Mouse (Mus musculus): Measurements from ENCODE around the gene Dok5. TPM values are rescaled to one million over a fixed set of nuclear protein-coding genes. Genes with fewer than 3 reads are reported as not detected.

Dok5 gene
- polyA plus RNA-seq (2015; fragmentation: Nextera tagmentation; extraction: Ambion mirVana) = 0.37 and 0.50 TPM in 2 replicates

DNA sequence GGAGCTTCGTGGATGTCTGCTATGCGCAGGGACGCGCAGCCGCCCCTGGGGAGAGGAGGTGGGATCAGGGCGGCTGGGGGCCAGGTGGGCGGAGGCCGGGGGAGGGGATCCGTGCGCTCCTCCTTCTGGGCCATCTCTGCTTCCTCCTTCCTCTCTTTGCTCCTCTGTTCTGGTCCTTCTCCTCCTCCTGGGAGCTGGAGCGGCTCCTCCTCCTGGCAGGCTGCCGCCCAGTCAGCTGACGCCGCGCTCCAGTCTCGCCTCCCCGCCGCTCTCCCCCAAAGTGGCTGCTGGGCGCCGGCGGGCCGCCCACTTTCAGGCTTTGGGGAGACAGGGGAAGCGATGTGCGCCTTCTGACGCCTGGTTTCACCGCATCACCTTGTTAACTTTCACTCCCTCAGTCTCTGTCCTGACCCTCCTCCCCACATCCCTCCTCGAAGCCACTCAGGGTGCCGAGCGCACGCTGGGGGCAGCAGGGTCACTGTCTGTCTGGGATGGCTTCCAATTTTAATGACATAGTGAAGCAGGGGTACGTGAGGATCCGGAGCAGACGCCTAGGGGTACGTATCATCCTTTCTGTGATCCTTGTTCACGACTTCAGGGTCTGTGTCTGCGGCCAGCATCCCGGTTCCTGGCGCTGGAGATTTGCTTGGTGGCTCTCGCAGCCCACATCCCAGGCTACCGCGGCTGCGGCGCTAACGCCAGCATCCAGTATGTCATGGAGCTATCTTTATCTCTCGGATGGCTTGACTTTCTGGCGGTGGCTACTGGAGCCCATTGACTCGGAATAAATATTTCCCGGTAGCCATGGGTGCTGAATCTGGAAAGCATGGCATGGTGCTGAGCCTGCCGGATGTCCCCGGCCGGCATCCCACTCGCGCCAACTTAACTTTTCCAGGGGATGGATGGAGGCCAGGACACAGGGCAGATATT, at the start of gene Dok5:
Dok5 (plus strand) TSS at position 176 of the 930 bp plus-strand sequence.
- Histone ChIP-seq H3K4me1 (replicated peaks) (no peaks in the 10 kb centered on the region), H3K36me3 (replicated peaks) (no peaks in the 10 kb centered on the region), H3K27ac (replicated peaks) (no peak within 1 kb of the TSS), H3K4me3 (replicated peaks) (peak within 1 kb of the TSS; percentile 26), H3K27me3 (peaks cover 23% of the 10 kb centered on the region), H3K9ac (no peak within 1 kb of the TSS), H3K4me2 (peak within 1 kb of the TSS; percentile 36), H3K9me3 (replicated peaks) (0 out of 2 replicates have a peak, but pooled peaks cover 3% of the 10 kb centered on the region)
- 4% methylated on average over 53 of the region's 53 CpGs for WGBS (ENCODE audit: insufficient replicate concordance)
- ATAC-seq (ENCODE audit: insufficient read depth) = no peak

DNA sequence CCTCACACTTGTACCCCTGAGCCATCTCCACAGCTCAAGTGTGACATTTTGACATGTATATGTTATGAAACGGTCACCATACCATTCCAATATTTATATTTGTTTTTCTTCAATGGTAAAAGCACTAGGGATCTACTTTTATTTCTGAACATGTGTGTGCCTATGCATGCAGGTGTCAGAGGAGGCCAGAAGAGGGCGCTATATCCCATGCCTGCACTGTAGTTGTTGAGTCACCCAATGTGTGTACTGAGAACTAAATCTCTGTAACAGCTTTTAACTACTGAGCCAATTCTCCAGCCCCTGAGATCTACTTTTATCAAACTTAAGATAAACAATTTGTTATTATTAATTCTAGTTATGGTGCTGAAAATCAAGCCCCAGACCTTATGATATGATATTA, 48.2 kb upstream of the Dok5 start:
- H3K4me1 ChIP-seq (replicated peaks) = no peaks in the 10 kb centered on the region
- H3K27ac ChIP-seq (replicated peaks) = no peak overlapping the region
- no peaks in the 10 kb centered on the region for H3K27me3 ChIP-seq
- no peaks in the 10 kb centered on the region for H3K36me3 ChIP-seq (replicated peaks)
- H3K4me3 ChIP-seq (replicated peaks) = no peak overlapping the region
- 51% methylated on average over 2 of the region's 2 CpGs for WGBS (ENCODE audit: insufficient replicate concordance)
- H3K4me2 ChIP-seq = no peak overlapping the region
- ATAC-seq (ENCODE audit: insufficient read depth) = no peak
- no peaks in the 10 kb centered on the region; the same call in 1 of the 2 replicates for H3K9me3 ChIP-seq (replicated peaks)
- no peak overlapping the region for H3K9ac ChIP-seq

DNA sequence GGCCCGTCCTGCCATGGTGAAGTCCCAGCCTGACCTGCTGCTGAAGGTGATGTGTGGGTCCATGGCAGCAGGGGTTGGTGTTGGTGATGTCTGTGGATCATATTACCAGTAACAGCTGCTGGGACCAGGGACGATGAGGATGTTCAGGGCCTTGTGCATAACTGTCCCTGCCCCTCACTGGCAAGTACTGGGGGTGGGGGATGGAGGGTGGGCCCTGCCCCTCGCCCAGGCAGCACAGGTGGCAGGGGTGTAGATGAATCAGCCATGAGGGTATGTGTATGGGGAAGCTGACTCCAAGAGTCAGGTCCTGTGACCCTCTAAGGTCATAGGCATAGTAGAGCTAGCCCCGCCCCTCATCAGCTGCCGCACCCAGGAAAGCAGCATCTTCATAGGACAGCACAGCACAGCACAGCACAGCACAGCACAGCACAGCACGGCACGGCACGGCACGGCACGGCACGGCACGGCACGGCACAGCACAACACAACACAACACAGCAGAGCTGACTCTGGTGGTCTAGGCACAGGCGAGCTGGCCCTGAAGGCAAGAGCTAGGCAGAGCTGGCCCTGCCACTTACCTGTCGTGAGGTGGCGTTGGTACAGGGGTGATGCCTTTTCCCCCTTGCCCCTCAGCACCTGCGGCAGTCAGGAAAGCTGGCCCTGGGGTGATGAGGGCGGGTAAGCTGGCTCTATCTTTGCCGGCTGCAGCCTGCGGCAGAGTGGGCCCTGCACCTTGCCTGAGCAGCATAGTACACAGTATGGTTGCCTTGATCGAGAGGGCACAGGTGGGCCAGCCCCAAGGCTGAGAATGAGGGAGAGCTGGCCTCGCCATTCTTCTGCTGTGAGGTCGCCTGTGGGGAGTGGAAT, 36.3 kb upstream of the Dok5 start:
- Histone ChIP-seq H3K36me3 (replicated peaks) (no peaks in the 10 kb centered on the region), H3K9me3 (replicated peaks) (no peaks in the 10 kb centered on the region; the same call in 1 of the 2 replicates), H3K4me2 (no peak overlapping the region), H3K9ac (no peak overlapping the region), H3K27me3 (no peaks in the 10 kb centered on the region), H3K4me1 (replicated peaks) (no peaks in the 10 kb centered on the region), H3K4me3 (replicated peaks) (no peak overlapping the region), H3K27ac (replicated peaks) (no peak overlapping the region)
- 68% methylated on average over 23 of the region's 23 CpGs for WGBS (ENCODE audit: insufficient replicate concordance)
- ATAC-seq (ENCODE audit: insufficient read depth) = no peak

DNA sequence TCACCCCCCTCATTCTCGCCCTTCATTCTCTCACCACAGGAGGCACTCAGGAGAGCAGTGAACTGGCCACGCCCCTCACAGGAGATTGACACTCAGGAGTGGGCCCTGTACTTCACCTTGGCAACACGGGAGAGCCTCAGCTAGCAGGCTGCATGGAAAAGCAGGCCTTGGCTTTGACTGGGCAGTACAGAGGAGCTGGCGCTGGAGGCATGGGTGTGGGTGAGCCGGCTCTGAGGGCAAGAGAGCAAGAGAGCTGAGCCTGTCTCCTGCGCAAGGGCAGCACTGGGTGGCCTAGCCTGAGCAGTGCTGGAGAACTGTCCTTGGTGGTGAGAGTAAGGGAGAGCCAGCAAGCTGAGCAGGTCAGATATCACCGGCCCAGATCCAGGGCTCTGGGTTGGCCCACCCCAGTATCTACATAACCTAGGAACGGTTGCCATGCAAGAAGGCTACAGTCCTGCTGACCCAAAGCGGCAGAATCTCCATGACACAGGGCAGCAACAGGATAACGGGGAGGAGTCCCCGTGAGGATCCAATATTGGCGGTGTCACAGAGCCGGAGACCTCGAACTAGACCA, 35.6 kb upstream of the Dok5 start:
- H3K9me3 ChIP-seq (replicated peaks) = no peaks in the 10 kb centered on the region; the same call in 1 of the 2 replicates
- H3K4me2 ChIP-seq = no peak overlapping the region
- no peak overlapping the region for H3K27ac ChIP-seq (replicated peaks)
- H3K9ac ChIP-seq = no peak overlapping the region
- no peak overlapping the region for H3K4me3 ChIP-seq (replicated peaks)
- ATAC-seq (ENCODE audit: insufficient read depth) = no peak
- no peaks in the 10 kb centered on the region for H3K27me3 ChIP-seq
- no peaks in the 10 kb centered on the region for H3K4me1 ChIP-seq (replicated peaks)
- no peaks in the 10 kb centered on the region for H3K36me3 ChIP-seq (replicated peaks)
- WGBS (ENCODE audit: insufficient replicate concordance) = 59% methylated on average over 14 of the region's 14 CpGs

- H3K4me3 ChIP-seq (replicated peaks) = no peak overlapping the region
- no peak overlapping the region for H3K4me2 ChIP-seq
- no peaks in the 10 kb centered on the region for H3K36me3 ChIP-seq (replicated peaks)
- 54% methylated on average over 4 of the region's 4 CpGs for WGBS (ENCODE audit: insufficient replicate concordance)
- no peak overlapping the region for H3K27ac ChIP-seq (replicated peaks)
- no peaks in the 10 kb centered on the region for H3K9me3 ChIP-seq (replicated peaks)
- no peaks in the 10 kb centered on the region for H3K4me1 ChIP-seq (replicated peaks)
- no peak for ATAC-seq (ENCODE audit: insufficient read depth)
- H3K27me3 ChIP-seq = no peaks in the 10 kb centered on the region
- H3K9ac ChIP-seq = no peak overlapping the region
These were observed 31.1 kb upstream of the Dok5 start for GRCm38 (mm10) chr2:170700471-170700870.

GRCm38 (mm10) chr2:170706488-170706887, 25.1 kb upstream of the Dok5 start:
- H3K36me3 ChIP-seq (replicated peaks) = no peaks in the 10 kb centered on the region
- H3K9ac ChIP-seq = no peak overlapping the region
- H3K4me2 ChIP-seq = no peak overlapping the region
- no peaks in the 10 kb centered on the region for H3K4me1 ChIP-seq (replicated peaks)
- H3K27me3 ChIP-seq = no peaks in the 10 kb centered on the region
- H3K4me3 ChIP-seq (replicated peaks) = no peak overlapping the region
- 64% methylated on average over 4 of the region's 4 CpGs for WGBS (ENCODE audit: insufficient replicate concordance)
- peaks cover 5% of the 10 kb centered on the region; the same call in 1 of the 2 replicates for H3K9me3 ChIP-seq (replicated peaks)
- no peak for ATAC-seq (ENCODE audit: insufficient read depth)
- H3K27ac ChIP-seq (replicated peaks) = no peak overlapping the region

GRCm38 (mm10) chr2:170707672-170708071, 23.9 kb upstream of the Dok5 start:
- Histone ChIP-seq H3K36me3 (replicated peaks) (no peaks in the 10 kb centered on the region), H3K9ac (no peak overlapping the region), H3K4me3 (replicated peaks) (no peak overlapping the region), H3K9me3 (replicated peaks) (peaks cover 5% of the 10 kb centered on the region; the same call in 1 of the 2 replicates), H3K27ac (replicated peaks) (no peak overlapping the region), H3K27me3 (no peaks in the 10 kb centered on the region), H3K4me2 (no peak overlapping the region), H3K4me1 (replicated peaks) (no peaks in the 10 kb centered on the region)
- no peak for ATAC-seq (ENCODE audit: insufficient read depth)
- WGBS (ENCODE audit: insufficient replicate concordance) = 44% methylated on average over 3 of the region's 3 CpGs

- WGBS (ENCODE audit: insufficient replicate concordance) = 58% methylated on average over 9 of the region's 9 CpGs
- no peak for ATAC-seq (ENCODE audit: insufficient read depth)
These were observed 22.7 kb upstream of the Dok5 start for GRCm38 (mm10) chr2:170708901-170709300.

GRCm38 (mm10) chr2:170712658-170713285, 18.8 kb upstream of the Dok5 start:
- H3K4me2 ChIP-seq = no peak overlapping the region
- H3K4me1 ChIP-seq (replicated peaks) = no peaks in the 10 kb centered on the region
- 64% methylated on average over 11 of the region's 11 CpGs for WGBS (ENCODE audit: insufficient replicate concordance)
- no peak for ATAC-seq (ENCODE audit: insufficient read depth)
- no peaks in the 10 kb centered on the region for H3K36me3 ChIP-seq (replicated peaks)
- no peak overlapping the region for H3K27ac ChIP-seq (replicated peaks)
- no peaks in the 10 kb centered on the region for H3K27me3 ChIP-seq
- no peak overlapping the region for H3K4me3 ChIP-seq (replicated peaks)
- peaks cover 5% of the 10 kb centered on the region; the same call in 1 of the 2 replicates for H3K9me3 ChIP-seq (replicated peaks)
- H3K9ac ChIP-seq = no peak overlapping the region

More at GRCm38 (mm10) chr2:170708901-170709300, 22.7 kb upstream of the Dok5 start:
- no peak overlapping the region for H3K4me3 ChIP-seq (replicated peaks)
- no peaks in the 10 kb centered on the region for H3K36me3 ChIP-seq (replicated peaks)
- H3K4me1 ChIP-seq (replicated peaks) = no peaks in the 10 kb centered on the region
- no peak overlapping the region for H3K27ac ChIP-seq (replicated peaks)
- H3K27me3 ChIP-seq = no peaks in the 10 kb centered on the region
- H3K9me3 ChIP-seq (replicated peaks) = peaks cover 5% of the 10 kb centered on the region; the same call in 1 of the 2 replicates
- no peak overlapping the region for H3K9ac ChIP-seq
- no peak overlapping the region for H3K4me2 ChIP-seq

DNA sequence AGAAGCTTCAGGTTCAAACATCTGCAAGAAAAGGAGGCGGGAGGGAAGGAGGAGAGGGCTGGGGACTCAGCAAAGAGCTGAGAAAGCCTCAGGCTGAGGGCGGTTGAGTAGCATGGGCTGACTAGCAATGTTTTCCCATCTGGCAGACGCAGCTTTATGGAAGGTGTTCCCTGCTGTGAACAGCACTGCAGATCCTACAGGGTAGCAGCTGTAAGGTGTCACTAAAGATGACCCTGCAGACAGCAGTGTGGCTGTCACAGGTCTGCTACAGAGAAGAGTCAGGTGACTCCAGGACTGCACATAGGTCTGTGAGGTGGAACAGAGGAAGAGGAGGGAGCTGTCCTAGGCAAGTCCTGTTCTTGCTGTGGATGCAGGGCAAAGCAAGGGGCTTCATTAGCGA, 11.2 kb upstream of the Dok5 start:
- WGBS (ENCODE audit: insufficient replicate concordance) = 37% methylated on average over 4 of the region's 4 CpGs
- no peaks in the 10 kb centered on the region for H3K27me3 ChIP-seq
- no peak for ATAC-seq (ENCODE audit: insufficient read depth)
- H3K9me3 ChIP-seq (replicated peaks) = no peaks in the 10 kb centered on the region
- H3K27ac ChIP-seq (replicated peaks) = no peak overlapping the region
- no peak overlapping the region for H3K9ac ChIP-seq
- no peaks in the 10 kb centered on the region for H3K36me3 ChIP-seq (replicated peaks)
- no peaks in the 10 kb centered on the region for H3K4me1 ChIP-seq (replicated peaks)
- H3K4me3 ChIP-seq (replicated peaks) = no peak overlapping the region
- no peak overlapping the region for H3K4me2 ChIP-seq

Measured in liver, embryonic 15.5 days (tissue).